Mouse (Mus musculus): ENCODE results near the gene Pnmt.

DNA sequence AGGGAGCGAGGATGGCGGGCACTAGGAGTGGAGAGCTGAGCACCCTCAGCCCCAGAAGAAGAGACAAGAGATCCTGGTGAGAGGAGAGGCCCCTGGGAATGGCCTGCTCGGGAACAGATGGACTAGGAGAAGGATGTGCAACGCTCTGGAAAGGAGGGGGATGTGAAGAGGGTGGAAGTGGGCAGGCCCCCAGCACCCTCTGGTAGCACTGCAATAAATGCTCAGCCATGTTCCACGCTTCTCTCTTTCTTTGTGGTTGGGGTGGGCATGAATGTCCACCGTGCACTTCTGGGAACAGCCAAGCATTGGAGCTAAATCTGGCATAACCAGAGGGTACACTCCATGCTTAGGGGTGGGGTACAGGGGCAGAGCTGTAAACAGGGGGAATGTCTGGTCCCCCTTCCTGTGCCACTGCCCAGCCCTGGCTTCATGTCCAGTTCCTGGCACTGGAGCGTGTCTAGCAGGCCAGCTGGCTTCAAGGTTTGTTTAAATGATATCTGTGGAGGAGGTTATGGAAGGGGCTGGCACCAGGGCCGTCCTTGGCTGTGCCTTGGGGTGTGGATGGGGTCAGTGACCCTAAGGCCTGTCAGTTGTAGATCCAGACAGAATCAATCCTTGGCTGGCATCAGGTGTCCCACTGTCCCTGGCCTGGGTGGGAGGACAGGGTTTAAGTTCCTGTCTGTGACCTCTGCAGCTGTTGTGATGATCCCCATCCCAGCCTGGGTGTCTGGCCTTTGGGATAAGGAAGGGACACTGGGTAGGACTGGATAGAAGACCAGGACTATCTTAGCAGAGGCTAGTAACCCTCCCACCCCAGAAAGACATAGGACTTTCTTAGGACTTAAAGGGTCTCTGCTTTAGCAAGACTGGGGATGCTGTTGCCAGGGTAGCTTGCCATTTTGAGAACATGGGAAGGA lies 1.3 kb upstream of the Pnmt start:
- TF ChIP-seq CTCF (IDR thresholded peaks at IDR 0.05; ENCODE audit: low read depth) (no peak), EP300 (IDR thresholded peaks at IDR 0.05; ENCODE audit: low read depth) (no peak)

All from heart, postnatal 0 days (tissue).